In genomic region chr10:90830268-90830585, GRCm38 (mm10) we compare ENCODE assay signal across 10 mouse cellular contexts.
DNase-seq lines count a peak whose midpoint lies in the region; ATAC-seq lines count a peak whose summit lies in the region.
"Had no signal": no experiment of that assay in that cellular context is flagged by ENCODE, and none has a peak within 500 bp of the region (broad histone marks: within the 10 kb centered on the region; RNA-seq: fewer than 3 reads in every experiment).

No protein-coding gene starts in this region.

- peaks cover 85% of the 10 kb centered on the region for H3K27me3 ChIP-seq in kidney, embryonic 15.5 days
- H3K27me3 ChIP-seq in forebrain, embryonic 10.5 days (ENCODE audit: poor library complexity, severe bottlenecking) = peaks cover 87% of the 10 kb centered on the region
- H3K27me3 ChIP-seq in hindbrain, embryonic 12.5 days = peaks cover 56% of the 10 kb centered on the region
- H3K27me3 ChIP-seq in midbrain, embryonic 15.5 days (replicated peaks) = peaks cover 3% of the 10 kb centered on the region; the same call in 1 of the 2 replicates

- peak overlapping the region; percentile 57 for H3K4me3 ChIP-seq in kidney, embryonic 15.5 days (replicated peaks)
- H3K4me3 ChIP-seq in forebrain, embryonic 10.5 days = peak overlapping the region; percentile 74
- peak overlapping the region; percentile 58 for H3K4me3 ChIP-seq in hindbrain, embryonic 12.5 days
- H3K4me3 ChIP-seq in midbrain, embryonic 15.5 days = peak overlapping the region; percentile 65

- 0% methylated on average over 11 of the region's 11 CpGs for WGBS in kidney, embryonic 15.5 days
- WGBS in forebrain, embryonic 10.5 days = 3% methylated on average over 11 of the region's 11 CpGs
- WGBS in hindbrain, embryonic 12.5 days = 2% methylated on average over 10 of the region's 11 CpGs
- under 1% methylated on average over 11 of the region's 11 CpGs for WGBS in midbrain, embryonic 15.5 days

- ATAC-seq in kidney, embryonic 15.5 days (replicated peaks; ENCODE audit: low FRiP score) = no peak
- no peak for ATAC-seq in hindbrain, embryonic 12.5 days (ENCODE audit: low FRiP score)
- no peak for ATAC-seq in midbrain, embryonic 15.5 days (replicated peaks)

- H3K4me1 ChIP-seq in kidney, embryonic 15.5 days = peaks cover 12% of the 10 kb centered on the region
- H3K4me1 ChIP-seq in forebrain, embryonic 10.5 days = peaks cover 35% of the 10 kb centered on the region
- H3K4me1 ChIP-seq in hindbrain, embryonic 12.5 days = 0 out of 2 replicates have a peak, but pooled peaks cover 4% of the 10 kb centered on the region
- peaks cover 28% of the 10 kb centered on the region for H3K4me1 ChIP-seq in midbrain, embryonic 15.5 days

- peak overlapping the region; percentile 96; the same call in 1 of the 2 replicates for H3K4me2 ChIP-seq in kidney, embryonic 15.5 days
- peak overlapping the region; percentile 82 for H3K4me2 ChIP-seq in hindbrain, embryonic 12.5 days (replicated peaks)
- peak overlapping the region; percentile 55 for H3K4me2 ChIP-seq in midbrain, embryonic 15.5 days

- H3K27ac ChIP-seq in kidney, embryonic 15.5 days = no peak overlapping the region
- no peak overlapping the region for H3K27ac ChIP-seq in forebrain, embryonic 10.5 days
- H3K27ac ChIP-seq in hindbrain, embryonic 12.5 days = 0 out of 2 replicates have a peak overlapping the region, but pooled peaks have one; percentile 13
- peak overlapping the region; percentile 95 for H3K27ac ChIP-seq in midbrain, embryonic 15.5 days
- H3K27ac ChIP-seq: kidney, postnatal 0 days had no signal

- DNase-seq in kidney, adult 18-20 months = no peak
- DNase-seq in forebrain, embryonic 10.5 days (ENCODE audit: extremely low spot score, low spot score) = peak; percentile 31
- DNase-seq in thymus, postnatal 36 days = no peak
- no peak for DNase-seq in MN1 (ENCODE audit: low spot score)
- DNase-seq in thymus, adult 18-20 months = no peak
- DNase-seq: spleen, adult 18-20 months had no signal

- no peaks in the 10 kb centered on the region for H3K36me3 ChIP-seq in kidney, embryonic 15.5 days
- no peaks in the 10 kb centered on the region for H3K36me3 ChIP-seq in forebrain, embryonic 10.5 days (replicated peaks)
- no peaks in the 10 kb centered on the region for H3K36me3 ChIP-seq in hindbrain, embryonic 12.5 days
- H3K36me3 ChIP-seq in midbrain, embryonic 15.5 days (replicated peaks) = no peaks in the 10 kb centered on the region

- H3K9ac ChIP-seq in kidney, embryonic 15.5 days = no peak overlapping the region
- peak overlapping the region; percentile 77 for H3K9ac ChIP-seq in hindbrain, embryonic 12.5 days
- peak overlapping the region; percentile 61 for H3K9ac ChIP-seq in midbrain, embryonic 15.5 days

- no peaks in the 10 kb centered on the region for H3K9me3 ChIP-seq in kidney, embryonic 15.5 days (replicated peaks)
- no peaks in the 10 kb centered on the region for H3K9me3 ChIP-seq in forebrain, embryonic 10.5 days
- H3K9me3 ChIP-seq in hindbrain, embryonic 12.5 days (replicated peaks) = no peaks in the 10 kb centered on the region
- no peaks in the 10 kb centered on the region for H3K9me3 ChIP-seq in midbrain, embryonic 15.5 days

Comparison
In these comparisons a context has a peak if more than half of its experiments do, and no peak if none do; other contexts are left out.
1. H3K27ac ChIP-seq: peak in hindbrain, embryonic 12.5 days (single experiment) and midbrain, embryonic 15.5 days (single experiment); none in kidney, embryonic 15.5 days (single experiment) and forebrain, embryonic 10.5 days (single experiment).
2. Peak in every context shown above with its lines, with median percentiles within 50 percentile points of each other: H3K4me2 ChIP-seq and H3K4me3 ChIP-seq.